Mouse (Mus musculus): Measurements from ENCODE around the gene Cpe.

The Cpe gene

DNA sequence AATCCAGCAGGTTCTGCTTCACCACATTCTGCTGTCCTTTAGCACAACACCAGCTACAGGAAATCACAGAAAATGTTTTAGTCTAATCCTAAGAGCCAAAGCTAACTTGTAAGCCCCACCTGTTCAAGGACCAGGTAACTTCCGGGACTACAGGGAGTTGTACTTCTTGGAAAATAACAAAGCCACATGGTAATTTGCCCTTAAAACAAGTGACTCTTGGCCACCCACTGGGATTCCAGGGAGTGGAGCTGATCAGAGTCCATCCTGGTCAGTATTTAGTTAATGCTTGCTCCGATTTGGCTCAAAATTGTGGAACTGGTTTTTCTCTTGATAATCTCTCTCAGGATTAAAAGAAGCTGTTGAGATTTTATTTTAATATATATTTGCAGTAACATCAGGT, 61.1 kb downstream of the Cpe start:
- peak; percentile 43 to 66 for DNase-seq

DNA sequence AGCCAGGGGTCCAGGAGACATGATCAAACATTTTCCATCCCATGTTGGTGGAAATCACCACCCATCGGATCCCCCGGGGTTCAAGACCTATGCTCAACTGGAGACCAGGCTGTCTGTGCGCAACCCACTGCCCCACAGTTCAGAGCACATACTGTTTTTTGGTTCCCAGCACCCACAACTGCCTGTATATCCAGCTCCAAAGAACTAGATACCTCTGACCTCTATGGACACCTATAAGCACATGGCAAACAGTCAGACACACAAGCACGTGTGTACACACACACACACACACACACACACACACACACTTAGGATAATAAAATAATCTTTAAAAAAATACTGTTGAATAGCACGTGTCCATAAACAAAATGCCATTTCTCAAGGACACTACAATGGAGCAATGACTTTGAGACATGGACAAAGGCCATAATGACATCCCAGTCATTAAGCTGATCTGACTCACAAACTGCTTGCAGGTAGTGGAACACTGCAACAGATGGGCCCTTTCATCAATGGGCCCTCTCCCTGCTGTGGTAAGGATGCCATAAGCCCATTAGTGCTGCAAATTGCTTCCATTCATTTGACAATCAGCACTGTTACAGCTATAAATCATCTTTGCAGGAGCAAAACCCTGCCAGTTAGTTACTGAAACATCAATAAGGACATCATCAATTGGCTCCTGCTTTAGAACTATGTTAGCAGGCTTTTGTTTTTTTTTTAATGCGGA, 63.7 kb downstream of the Cpe start:
- no peak for DNase-seq

- DNase-seq = no peak
Observed at GRCm38 (mm10) chr8:64628039-64628438, 64.8 kb downstream of the Cpe start.

DNA sequence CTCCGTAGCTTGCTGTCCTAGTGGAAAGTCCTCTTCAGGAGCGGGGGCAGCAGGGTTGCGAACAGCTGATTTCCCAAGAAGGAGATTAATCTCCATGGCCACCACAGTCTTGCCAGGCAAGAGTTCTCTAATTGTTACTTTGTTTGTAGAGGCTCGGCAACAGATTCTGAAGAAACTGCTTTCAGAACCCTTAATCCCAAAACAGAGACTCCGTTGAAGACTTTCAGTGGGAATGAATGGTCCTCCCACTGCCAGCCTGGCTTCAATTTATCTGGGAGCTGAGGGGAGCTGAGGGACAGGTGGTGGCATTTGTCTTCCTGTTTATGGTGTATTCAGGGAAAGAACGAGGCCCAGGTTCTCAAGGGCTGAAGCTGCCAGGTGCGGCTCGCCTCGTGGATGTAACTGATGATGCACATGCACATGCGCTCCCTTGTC, 68.2 kb downstream of the Cpe start:
- no peak for DNase-seq

- no peak for DNase-seq
Observed at GRCm38 (mm10) chr8:64620365-64621150, 72.3 kb downstream of the Cpe start.

DNA sequence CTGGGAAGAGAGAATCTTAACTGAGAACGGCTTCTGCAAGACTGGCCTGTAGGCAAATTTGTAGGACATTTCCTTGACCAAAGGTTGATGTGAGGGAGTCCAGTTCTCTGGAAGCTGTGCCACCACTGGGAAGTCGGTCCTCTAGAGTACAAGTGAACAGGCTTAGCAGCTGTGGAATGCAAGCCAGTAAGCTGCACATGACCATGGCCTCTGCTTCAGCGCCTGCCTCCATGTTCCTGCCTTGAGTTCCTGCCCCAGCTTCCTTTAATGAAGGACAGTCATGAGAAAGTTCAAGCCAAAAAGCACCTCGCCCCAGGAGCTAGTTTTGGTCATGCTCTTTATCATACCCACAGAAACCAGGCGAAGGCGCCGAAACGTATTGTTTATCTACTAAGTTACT, 73.2 kb downstream of the Cpe start:
- DNase-seq = peak in 1 of 2 experiments; percentile 7

GRCm38 (mm10) chr8:64618618-64619017, 74.2 kb downstream of the Cpe start:
- peak; percentile 20 to 53 for DNase-seq

DNA sequence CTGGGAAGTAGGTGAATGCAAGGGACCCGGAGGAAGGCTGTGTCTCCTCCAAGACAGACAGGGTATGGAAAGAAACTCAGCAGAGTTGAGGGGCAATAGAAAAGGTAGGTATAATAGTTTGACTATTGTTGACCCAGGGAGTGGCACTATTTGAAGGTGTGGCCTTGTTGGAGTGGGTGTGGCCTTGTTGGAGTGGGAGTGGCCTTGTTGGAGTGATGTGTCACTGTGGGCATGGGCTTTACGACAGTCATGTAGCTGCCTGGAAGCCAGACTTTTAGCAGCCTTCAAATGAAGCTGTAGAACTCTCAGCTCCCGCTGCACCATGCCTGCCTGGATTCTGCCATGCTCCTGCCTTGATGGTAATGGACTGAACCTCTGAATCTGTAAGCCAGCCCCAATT, 76.3 kb downstream of the Cpe start:
- no peak for DNase-seq

DNA sequence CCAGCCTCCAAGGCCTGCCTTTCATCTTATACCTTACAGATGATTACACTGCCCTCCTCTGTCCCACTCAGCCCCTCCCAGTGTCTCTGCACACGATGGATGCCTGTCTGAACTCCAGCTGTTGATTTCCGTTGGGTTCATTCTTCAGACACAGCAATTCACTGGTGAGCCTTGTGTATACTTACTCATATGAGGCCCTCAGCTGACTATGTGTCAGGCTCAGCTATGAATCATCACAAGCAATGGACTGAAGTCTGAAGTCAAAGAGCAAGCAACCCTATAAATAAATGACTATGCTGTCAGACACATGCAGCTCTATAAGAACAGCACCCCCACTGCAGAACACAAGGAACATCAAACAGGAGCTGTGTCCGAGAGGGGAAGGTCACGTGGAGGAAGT, 77.4 kb downstream of the Cpe start:
- DNase-seq = no peak

DNA sequence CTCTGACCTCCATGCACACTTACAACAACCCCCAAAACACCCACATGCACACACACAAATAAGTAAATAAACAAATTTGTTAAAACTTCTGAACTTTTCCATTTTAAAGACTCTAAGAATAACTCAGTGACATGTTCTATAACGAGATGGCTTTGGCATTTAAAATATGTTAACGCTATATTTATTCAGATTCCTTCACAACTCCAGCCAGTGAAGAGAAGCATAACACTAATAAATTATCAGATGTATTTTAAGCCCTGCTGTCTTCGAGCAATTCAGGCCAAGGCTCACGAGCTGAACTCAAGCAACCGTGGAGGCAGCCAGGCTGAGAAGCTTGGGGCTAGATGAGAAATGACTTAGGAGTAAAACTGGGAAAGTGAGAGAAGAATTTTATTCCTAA, 79.2 kb downstream of the Cpe start:
- DNase-seq = no peak

GRCm38 (mm10) chr8:64611210-64611974, 81.5 kb downstream of the Cpe start:
- no peak for DNase-seq

DNA sequence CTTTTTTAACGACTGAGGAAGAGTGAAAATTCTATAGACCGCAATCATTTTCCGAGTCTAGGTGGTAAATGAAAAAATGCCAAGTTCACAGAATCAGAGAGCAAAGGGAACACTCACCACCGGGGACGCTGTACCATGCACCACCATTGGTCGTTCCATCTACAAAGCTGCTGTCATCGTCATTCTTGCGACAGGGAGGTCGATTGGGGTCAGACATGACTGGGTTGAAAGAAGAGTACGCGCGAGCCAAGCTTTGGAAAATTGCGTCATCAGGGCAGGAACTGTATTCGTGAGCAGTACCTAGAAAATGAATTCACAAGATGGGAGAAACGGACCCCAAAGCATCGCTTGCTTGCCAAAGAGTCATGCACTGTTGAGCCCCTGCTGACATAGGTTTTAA, 83.9 kb downstream of the Cpe start:
- DNase-seq = no peak

DNA sequence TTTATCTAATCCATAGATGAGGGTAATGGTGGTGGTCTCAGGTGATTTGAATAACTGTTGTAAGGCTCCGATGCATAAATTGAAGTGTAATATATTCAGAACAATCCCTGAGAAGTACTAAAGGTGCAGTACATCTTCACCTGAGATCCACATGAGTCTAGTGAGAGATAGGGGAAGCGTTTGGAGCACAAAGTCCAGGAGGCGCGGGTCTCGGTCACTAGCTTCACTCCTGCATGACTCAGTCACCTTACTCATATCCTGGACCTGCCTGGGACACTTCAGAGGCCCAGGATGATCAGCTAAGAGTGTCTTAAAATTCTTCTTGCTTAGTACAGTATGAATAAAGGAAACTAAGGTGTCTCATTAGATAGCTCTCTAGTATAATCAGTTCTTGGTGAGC, 86.8 kb downstream of the Cpe start:
- no peak for DNase-seq

DNA sequence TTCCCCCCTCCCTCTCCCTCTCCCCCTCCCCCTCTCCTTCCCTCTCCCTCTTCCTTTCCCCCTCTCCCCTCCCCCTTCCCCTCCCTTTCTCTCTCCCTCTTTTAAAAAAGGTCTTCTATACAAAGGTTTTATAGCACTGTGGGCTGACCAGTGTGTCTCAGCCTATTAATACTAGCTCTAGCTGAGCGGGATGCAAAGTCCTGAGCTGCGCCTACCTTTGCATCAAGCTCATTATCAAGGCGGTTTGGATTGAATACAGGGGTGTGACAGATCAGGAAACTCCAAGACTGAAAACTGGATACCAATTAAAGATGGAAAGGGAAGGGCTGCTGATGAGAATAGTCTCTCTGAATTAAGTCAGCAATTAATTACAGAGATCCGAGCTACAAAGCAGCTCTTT, 94.6 kb downstream of the Cpe start:
- DNase-seq = no peak

DNA sequence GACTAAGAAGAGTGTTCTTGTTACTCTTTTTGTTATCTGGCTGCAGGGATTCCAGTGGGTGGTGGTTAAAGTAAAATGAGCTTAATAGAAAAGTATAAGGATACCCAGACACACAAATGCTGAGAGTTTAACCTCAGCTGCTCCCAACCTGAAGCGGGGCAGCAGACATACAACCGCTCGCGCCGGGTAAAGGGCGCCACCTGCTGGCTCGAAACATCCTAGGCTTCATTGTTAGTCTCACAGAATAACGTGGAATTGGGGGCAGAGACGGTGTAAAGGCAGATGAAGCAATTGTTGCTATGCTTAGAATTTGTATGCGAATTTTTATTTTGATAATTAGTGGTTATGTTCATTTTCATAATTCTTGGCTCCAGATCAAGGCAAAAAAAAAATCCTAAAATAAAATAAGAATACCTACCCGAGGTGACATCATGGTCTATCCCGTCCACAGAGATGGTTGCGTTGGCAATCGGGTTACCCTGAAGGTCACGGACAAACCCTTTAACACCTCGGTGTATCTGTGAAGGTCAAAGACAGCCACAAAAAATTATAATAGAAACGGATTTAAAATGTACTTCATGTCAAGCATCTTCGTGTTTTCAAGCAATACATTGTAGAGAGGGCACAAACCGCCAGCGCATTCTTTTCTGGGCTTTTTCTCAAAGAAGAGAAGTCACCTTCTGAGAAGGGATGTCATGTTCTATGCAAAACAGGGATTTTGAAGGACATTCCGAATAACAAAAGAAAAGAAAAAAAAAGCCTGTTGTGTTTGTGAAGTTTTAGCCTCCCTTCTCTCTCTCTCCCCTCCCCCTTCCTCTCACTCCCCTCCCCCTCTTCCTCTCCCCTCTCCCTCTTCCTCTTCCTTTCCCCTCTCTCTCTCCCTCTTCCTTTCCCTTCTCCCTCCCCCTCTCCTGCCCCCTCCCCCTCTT, 95.5 kb downstream of the Cpe start:
- DNase-seq = peak; percentile 15 to 74

DNA sequence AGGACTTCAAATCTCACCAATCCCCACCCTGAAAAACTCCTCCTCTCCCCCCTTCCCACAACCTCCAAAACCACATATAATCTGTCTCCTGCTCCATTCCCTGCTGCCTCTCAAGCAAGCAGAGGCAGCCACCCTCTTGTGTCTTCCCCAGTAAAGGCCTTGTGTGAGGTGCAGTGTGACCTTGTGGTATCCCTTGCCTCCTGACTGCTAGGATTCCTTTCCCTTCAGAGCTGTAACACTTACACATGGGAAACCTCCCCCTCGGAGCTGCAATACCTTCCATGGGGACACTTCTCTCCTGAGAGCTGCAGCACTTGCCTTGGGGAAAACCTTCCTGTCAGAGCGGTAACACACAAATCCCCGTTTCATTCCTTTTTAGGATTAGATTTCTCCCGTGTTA, 96.5 kb downstream of the Cpe start:
- DNase-seq = no peak

- DNase-seq = no peak
Observed at GRCm38 (mm10) chr8:64590456-64590855, 102.4 kb downstream of the Cpe start.

- DNase-seq = no peak
Observed at GRCm38 (mm10) chr8:64582887-64583286, 110.0 kb downstream of the Cpe start.

DNA sequence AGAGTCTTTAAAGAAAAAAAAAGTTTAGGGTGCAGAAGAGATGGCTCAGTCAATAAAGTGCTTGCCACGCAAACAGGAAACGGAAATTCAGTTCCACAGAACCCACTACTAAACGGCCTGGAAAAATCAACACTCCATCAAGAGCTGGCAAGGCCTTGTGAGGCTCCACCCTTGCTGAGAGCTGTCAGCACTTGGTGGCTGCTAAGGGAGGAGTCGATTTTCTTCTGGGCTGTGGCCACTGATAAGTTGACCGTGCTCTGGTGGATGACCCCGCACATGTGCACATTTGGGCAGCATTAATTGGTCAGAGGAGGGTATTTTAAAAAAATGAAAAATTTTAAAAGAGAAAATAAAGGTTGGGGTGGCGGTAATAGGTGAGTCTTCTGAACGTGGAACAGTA, 114.6 kb downstream of the Cpe start:
- no peak for DNase-seq

GRCm38 (mm10) chr8:64575001-64575400, 117.9 kb downstream of the Cpe start:
- no peak for DNase-seq

DNA sequence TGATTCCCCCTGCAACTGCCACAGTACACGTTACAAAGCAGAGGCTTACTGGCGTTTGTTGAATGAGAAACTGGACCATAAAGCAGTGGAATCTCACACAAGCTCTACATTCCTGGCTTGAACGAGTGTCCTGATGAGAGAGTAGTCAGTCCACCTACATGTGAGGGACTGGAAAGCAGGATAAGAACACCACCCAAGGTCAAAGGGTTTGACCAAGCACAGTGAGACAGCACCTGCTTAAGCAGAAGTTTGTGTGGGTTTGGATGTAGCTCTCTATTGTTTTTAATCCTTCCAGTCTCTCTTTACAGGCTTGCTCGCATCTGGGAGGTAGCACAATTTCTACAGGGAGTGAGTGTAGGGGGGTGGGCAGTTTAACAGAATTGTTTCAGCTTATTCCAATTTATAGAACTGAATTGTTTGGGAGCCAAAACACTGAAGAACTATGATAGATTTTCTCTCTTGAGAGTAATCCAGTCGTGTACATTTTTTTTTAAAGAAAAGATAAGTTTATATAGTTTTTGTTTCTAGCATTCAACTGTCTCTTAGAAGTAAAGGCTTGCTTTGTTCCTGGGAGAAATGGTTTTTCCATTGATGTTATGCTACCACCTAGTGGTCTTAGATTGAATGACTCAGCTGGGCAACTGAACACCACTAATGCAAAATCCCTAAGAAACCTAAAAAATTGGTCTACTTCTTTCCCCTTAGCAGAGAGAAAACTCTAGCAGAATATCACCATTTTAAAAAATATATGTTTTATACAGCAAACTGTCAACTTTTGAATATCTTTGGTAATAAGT, 144.6 kb downstream of the Cpe start:
- DNase-seq = peak; percentile 10 to 12

- DNase-seq = no peak
Observed at GRCm38 (mm10) chr8:64543441-64543840, 149.4 kb downstream of the Cpe start.

Measured in kidney, adult 8-10 months (tissue).